Mouse (Mus musculus) hindbrain, postnatal 0 days (tissue): Measurements from ENCODE around the gene Tmem108. TPM values are rescaled to one million over a fixed set of nuclear protein-coding genes. Genes with fewer than 3 reads are reported as not detected.
A peak's percentile ranks its signal among the peaks of the same experiment; 100 is the strongest.

Experiments
- ATAC-seq: fragments of 200-750 bp; cut with Nextera tagmentation; 2 replicates; pipeline ENCODE4 v1.8.0; 2017; ENCODE audit warnings: mild to moderate bottlenecking, moderate TSS enrichment, moderate library complexity
- DNase-seq: peaks from one replicate; pipeline ENCODE4 v3.0.0-alpha.2; 2015; ENCODE audit warnings: low spot score
- H3K27ac ChIP-seq: fragments of 300-500 bp; sonication (generic); 2 replicates; pipeline ENCODE4 v1.5.1; 2014; ENCODE audit warnings: mild to moderate bottlenecking
- H3K27me3 ChIP-seq: fragments of 300-500 bp; sonication (generic); 2 replicates; pipeline ENCODE4 v1.6.1; 2014; ENCODE audit warnings: low read length, mixed read lengths; ENCODE audit not compliant: insufficient read depth
- H3K36me3 ChIP-seq: fragments of 300-500 bp; sonication (generic); 2 replicates; pipeline ENCODE4 v1.6.1; 2014; ENCODE audit warnings: low read length, mixed read lengths; ENCODE audit not compliant: insufficient read depth
- H3K4me1 ChIP-seq: fragments of 300-500 bp; sonication (generic); 2 replicates; pipeline ENCODE4 v1.6.1; 2014; ENCODE audit warnings: antibody characterized with exemption, low read length, mixed read lengths; ENCODE audit not compliant: insufficient read depth
- H3K4me2 ChIP-seq: fragments of 300-500 bp; sonication (generic); 2 replicates; pipeline ENCODE4 v1.6.1; 2014; ENCODE audit warnings: low read depth, mild to moderate bottlenecking, low read length, moderate library complexity, mixed read lengths
- H3K4me3 ChIP-seq: fragments of 300-500 bp; sonication (generic); 2 replicates; pipeline ENCODE4 v1.5.1; 2014; ENCODE audit warnings: low read length
- H3K9ac ChIP-seq: fragments of 300-500 bp; sonication (generic); replicated peaks from 2 replicates; pipeline ENCODE4 v1.6.1; 2014; ENCODE audit warnings: mild to moderate bottlenecking, low read length, moderate library complexity, mixed read lengths
- H3K9me3 ChIP-seq: fragments of 300-500 bp; sonication (generic); 2 replicates; pipeline ENCODE4 v1.6.1; 2016; ENCODE audit warnings: low read length, mixed read lengths
- CTCF ChIP-seq: IDR thresholded peaks from 2 replicates; pipeline ENCODE4 v1.5.1; 2016; ENCODE audit warnings: antibody characterized with exemption, control low read depth, low read depth
- WGBS: fragments of 180-500 bp; shearing (Covaris S2); extraction: QIAGEN DNeasy Blood & Tissue Kit; methylation state at CpG from one replicate; pipeline ENCODE4 v1.1.7; 2014; 5-methylcytosine and 5-hydroxymethylcytosine counted together
- polyA plus RNA-seq: library from polyadenylated mRNA; unstranded; fragments of >200 nt; fragmentation: Nextera tagmentation; extraction: Ambion mirVana; gene quantifications from 2 replicates; pipeline ENCODE4 v1.2.1, GENCODE M21; 2015
- total RNA-seq: library from RNA; depleted of rRNA; stranded (reverse); fragments of >200 nt; gene quantifications from 2 replicates; pipeline ENCODE4 v1.2.3, GENCODE M21; 2014; rRNA removed

The Tmem108 gene
- total RNA-seq, result 21.5 and 23.3 TPM in 2 replicates
- 23.8 and 24.4 TPM in 2 replicates for polyA plus RNA-seq

- no peaks in the 10 kb centered on the region for H3K9me3 ChIP-seq
- H3K4me3 ChIP-seq, result peak within 1 kb of the TSS; percentile 62
- H3K36me3 ChIP-seq, result no peaks in the 10 kb centered on the region
- ATAC-seq, result peak; percentile 97
- peak within 1 kb of the TSS; percentile 85 for H3K4me2 ChIP-seq
- H3K9ac ChIP-seq, result peak within 1 kb of the TSS; percentile 61
- H3K4me1 ChIP-seq, result 0 out of 2 replicates have a peak, but pooled peaks cover 9% of the 10 kb centered on the region
- WGBS, result under 1% methylated on average over 35 of the region's 51 CpGs
- peak; percentile 96 for DNase-seq
- peaks cover 4% of the 10 kb centered on the region; the same call in 1 of the 2 replicates for H3K27me3 ChIP-seq
- no peak for TF ChIP-seq CTCF
- peak within 1 kb of the TSS; percentile 51; the same call in 1 of the 2 replicates for H3K27ac ChIP-seq
These were observed at the start of gene Tmem108 for GRCm38 (mm10) chr9:103761647-103762084. TSS of gene Tmem108 (minus strand) at chr9:103761837.

GRCm38 (mm10) chr9:103789029-103789428 is 27.4 kb upstream of the Tmem108 start:
- Histone ChIP-seq H3K4me2 (no peak overlapping the region), H3K27ac (no peak overlapping the region), H3K9me3 (no peaks in the 10 kb centered on the region), H3K27me3 (no peaks in the 10 kb centered on the region), H3K9ac (no peak overlapping the region), H3K36me3 (no peaks in the 10 kb centered on the region), H3K4me1 (no peaks in the 10 kb centered on the region), H3K4me3 (no peak overlapping the region)
- DNase-seq (no peak), ATAC-seq (no peak)
- TF ChIP-seq CTCF, result no peak
- 58% methylated on average over 1 of the region's 1 CpGs for WGBS

GRCm38 (mm10) chr9:103784156-103784555 is 22.5 kb upstream of the Tmem108 start:
- no peak for DNase-seq
- Histone ChIP-seq H3K4me3 (no peak overlapping the region), H3K4me2 (no peak overlapping the region), H3K4me1 (no peaks in the 10 kb centered on the region), H3K36me3 (no peaks in the 10 kb centered on the region), H3K9ac (no peak overlapping the region), H3K27me3 (no peaks in the 10 kb centered on the region), H3K27ac (no peak overlapping the region), H3K9me3 (no peaks in the 10 kb centered on the region)
- ATAC-seq, result no peak
- WGBS, result 83% methylated on average over 4 of the region's 4 CpGs
- no peak for TF ChIP-seq CTCF

GRCm38 (mm10) chr9:103783276-103783675 is 21.6 kb upstream of the Tmem108 start:
- H3K27me3 ChIP-seq, result no peaks in the 10 kb centered on the region
- no peaks in the 10 kb centered on the region for H3K4me1 ChIP-seq
- H3K4me2 ChIP-seq, result 0 out of 2 replicates have a peak overlapping the region, but pooled peaks have one; percentile 3
- DNase-seq, result no peak
- no peaks in the 10 kb centered on the region for H3K36me3 ChIP-seq
- no peak overlapping the region for H3K4me3 ChIP-seq
- WGBS, result 68% methylated on average over 16 of the region's 16 CpGs
- no peak for ATAC-seq
- no peak overlapping the region for H3K9ac ChIP-seq
- TF ChIP-seq CTCF, result no peak
- no peak overlapping the region for H3K27ac ChIP-seq
- no peaks in the 10 kb centered on the region for H3K9me3 ChIP-seq

- Histone ChIP-seq H3K27me3 (no peaks in the 10 kb centered on the region), H3K4me3 (no peak overlapping the region), H3K9ac (no peak overlapping the region), H3K4me1 (no peaks in the 10 kb centered on the region), H3K9me3 (no peaks in the 10 kb centered on the region), H3K27ac (no peak overlapping the region), H3K36me3 (no peaks in the 10 kb centered on the region), H3K4me2 (no peak overlapping the region)
- DNase-seq (peak; percentile 20), ATAC-seq (no peak)
- TF ChIP-seq CTCF, result no peak
- WGBS, result 73% methylated on average over 7 of the region's 7 CpGs
These were observed 20.7 kb upstream of the Tmem108 start for GRCm38 (mm10) chr9:103782306-103782705.

GRCm38 (mm10) chr9:103781407-103781806 is 19.8 kb upstream of the Tmem108 start:
- no peak overlapping the region for H3K4me2 ChIP-seq
- WGBS, result 85% methylated on average over 7 of the region's 7 CpGs
- H3K27ac ChIP-seq, result no peak overlapping the region

GRCm38 (mm10) chr9:103780598-103780997 is 19.0 kb upstream of the Tmem108 start:
- no peak for TF ChIP-seq CTCF

More at GRCm38 (mm10) chr9:103781407-103781806, 19.8 kb upstream of the Tmem108 start:
- no peak for DNase-seq
- H3K4me3 ChIP-seq, result no peak overlapping the region
- H3K4me1 ChIP-seq, result no peaks in the 10 kb centered on the region
- H3K9ac ChIP-seq, result no peak overlapping the region
- H3K9me3 ChIP-seq, result no peaks in the 10 kb centered on the region
- no peak for TF ChIP-seq CTCF
- ATAC-seq, result no peak
- no peaks in the 10 kb centered on the region for H3K27me3 ChIP-seq
- H3K36me3 ChIP-seq, result no peaks in the 10 kb centered on the region

More at GRCm38 (mm10) chr9:103780598-103780997, 19.0 kb upstream of the Tmem108 start:
- H3K4me2 ChIP-seq, result no peak overlapping the region
- DNase-seq (no peak), ATAC-seq (no peak)
- no peak overlapping the region for H3K9ac ChIP-seq
- no peak overlapping the region for H3K27ac ChIP-seq
- WGBS, result 85% methylated on average over 4 of the region's 4 CpGs
- H3K4me3 ChIP-seq, result no peak overlapping the region
- no peaks in the 10 kb centered on the region for H3K27me3 ChIP-seq
- H3K4me1 ChIP-seq, result no peaks in the 10 kb centered on the region
- no peaks in the 10 kb centered on the region for H3K36me3 ChIP-seq
- H3K9me3 ChIP-seq, result no peaks in the 10 kb centered on the region
